Mouse (Mus musculus): ENCODE data around the gene Klhl40.

- TF ChIP-seq HCFC1 (IDR thresholded peaks at IDR 0.05; ENCODE audit: borderline replicate concordance, insufficient read depth, low read length) (no peak), ZC3H11A (IDR thresholded peaks at IDR 0.05; ENCODE audit: borderline replicate concordance, low read depth, low read length) (no peak), MAFK (IDR thresholded peaks at IDR 0.05; ENCODE audit: insufficient read depth, low read depth, low read length) (no peak), CHD2 (IDR thresholded peaks at IDR 0.05; ENCODE audit: low read depth, low read length) (no peak)
Measured at GRCm38 (mm10) chr9:121761091-121761665, 16.2 kb upstream of the Klhl40 start.

All from ES-E14 (cell line).